Mouse (Mus musculus) naive thymus-derived CD4-positive, alpha-beta T cell, adult 2 months (primary cell): ENCODE results near the gene Pafah1b2.

Experiments
- DNase-seq: peaks from one replicate; pipeline ENCODE4 v3.0.0-alpha.2; 2011; ENCODE audit warnings: low read depth

Pafah1b2 gene

DNA sequence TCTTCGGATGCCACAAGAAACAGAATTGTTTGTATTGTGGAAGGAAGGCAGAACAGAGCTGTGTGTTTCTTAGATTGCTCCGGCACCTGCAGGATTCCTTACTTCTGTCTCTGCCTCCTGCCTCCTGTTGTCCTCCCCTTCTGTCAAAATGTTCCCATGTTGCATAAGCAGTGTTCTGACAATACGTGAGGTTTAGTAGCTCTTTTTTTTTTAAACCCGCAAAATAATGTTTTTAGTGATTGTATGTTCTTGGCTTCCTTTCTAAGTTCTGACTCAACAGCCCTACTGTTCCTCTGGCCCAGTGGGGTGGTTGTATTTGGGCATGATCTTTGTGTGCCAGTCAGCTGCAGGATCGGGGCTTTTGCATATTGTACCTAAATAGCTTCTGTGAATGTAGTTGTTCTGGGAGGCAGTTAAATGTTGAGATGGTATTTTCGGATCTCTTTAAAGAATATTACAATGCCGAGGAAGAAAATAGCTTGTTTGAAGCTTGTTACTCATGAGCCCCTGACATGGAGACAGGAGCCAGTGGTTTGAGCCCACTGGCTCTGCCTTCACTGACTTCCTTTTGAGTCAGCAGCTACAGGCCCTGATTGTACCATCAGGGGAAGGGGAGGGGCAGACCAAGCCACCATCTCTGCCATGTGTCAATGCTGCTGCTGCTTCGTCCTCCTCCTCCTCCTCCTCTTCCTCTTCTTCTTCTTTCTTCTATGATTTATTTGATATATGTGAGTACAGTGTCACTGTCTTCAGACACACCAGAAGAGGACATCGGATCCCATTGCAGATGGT is 13.8 kb upstream of the Pafah1b2 start:
- no peak for DNase-seq

DNA sequence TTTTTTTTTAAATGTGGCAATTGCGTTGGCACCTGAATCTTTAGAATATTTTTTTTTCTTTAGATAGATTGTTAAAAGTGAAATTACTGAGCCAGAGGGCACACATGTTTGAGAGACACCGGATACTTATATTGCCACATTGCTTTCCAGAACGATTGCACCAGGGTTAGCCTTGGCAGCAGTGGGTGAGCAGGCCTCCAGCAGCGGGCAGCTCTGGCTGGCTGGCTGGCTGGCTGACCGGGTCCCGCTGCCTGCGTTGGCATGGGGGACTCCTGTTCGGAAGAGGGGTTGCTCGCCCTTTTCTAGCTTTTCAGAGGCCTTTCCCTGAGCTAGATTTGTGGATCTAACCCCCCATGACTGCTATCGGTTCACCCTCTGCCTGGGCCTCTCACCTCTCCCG is 11.1 kb upstream of the Pafah1b2 start:
- no peak for DNase-seq

GRCm38 (mm10) chr9:46019975-46020374 is 7.5 kb upstream of the Pafah1b2 start:
- DNase-seq, result no peak

DNA sequence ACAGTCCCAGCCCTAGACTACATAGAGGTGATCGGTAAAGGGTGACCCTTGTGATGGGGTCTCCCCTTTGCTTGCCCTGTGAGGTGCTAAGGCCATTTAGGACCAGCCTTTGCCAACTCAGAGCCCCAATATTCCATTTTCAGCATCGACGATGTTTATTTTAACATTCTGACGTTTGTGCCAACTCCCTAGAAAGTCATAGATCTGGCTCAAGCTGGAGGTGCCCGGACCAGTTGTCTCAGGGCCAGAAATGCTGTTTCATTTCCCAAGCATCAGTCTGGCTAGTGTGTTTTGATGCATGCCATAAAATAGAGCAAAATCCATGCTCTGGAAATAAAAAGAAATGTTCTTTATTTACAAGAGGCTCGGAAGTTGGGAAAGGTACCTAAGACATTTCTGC is 5.8 kb upstream of the Pafah1b2 start:
- no peak for DNase-seq

DNA sequence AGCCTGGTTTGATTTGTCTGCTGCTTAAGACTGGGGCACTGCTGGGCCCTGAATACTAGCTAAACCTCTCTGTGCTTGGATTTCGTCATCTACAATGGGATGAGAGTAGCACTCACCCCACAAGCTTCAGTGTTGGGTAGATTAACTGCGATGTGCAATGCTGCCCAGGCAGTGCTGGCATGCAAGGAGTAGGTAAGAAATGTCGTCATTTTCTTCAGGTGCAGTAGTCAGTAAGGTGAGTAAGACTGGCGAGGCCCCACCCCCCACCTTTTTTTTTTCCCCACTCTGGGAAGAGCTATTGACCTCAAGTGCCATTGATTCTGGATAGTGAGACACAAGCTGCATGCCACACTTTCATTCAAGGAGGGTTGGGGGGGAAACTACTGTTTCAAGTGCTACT is 3.9 kb upstream of the Pafah1b2 start:
- DNase-seq, result no peak

- DNase-seq, result no peak
These were observed 3.3 kb upstream of the Pafah1b2 start for GRCm38 (mm10) chr9:46015831-46016230.

DNA sequence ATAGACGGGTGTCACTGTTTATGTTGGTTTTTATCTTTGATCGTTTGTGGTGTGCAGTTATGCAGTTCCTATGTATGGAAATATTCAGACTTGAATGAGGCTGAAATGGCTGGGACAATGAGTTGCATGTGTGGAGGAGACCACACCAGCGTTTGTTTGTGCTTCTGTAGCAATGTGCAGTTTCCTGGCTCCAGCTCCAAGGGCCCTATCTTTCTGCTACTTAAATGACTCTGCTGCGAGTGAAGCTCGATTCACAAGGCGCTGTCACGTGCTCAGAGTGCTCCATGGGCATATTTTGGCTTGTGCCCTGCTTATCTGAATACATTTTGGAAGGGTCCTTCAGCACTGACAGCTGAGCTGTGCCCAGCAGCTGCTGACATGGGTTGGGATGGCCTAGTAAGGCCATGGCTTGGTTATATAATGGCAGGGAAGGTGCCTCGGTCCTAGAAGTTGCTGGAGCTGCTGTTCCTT is 2.6 kb upstream of the Pafah1b2 start:
- peak; percentile 73 for DNase-seq

GRCm38 (mm10) chr9:46014251-46014681 is 1.8 kb upstream of the Pafah1b2 start:
- DNase-seq, result peak; percentile 59

GRCm38 (mm10) chr9:46013616-46014015 is 1.1 kb upstream of the Pafah1b2 start:
- DNase-seq, result no peak

GRCm38 (mm10) chr9:46013009-46013586 is 608 bp upstream of the Pafah1b2 start:
- DNase-seq, result peak; percentile 52

DNA sequence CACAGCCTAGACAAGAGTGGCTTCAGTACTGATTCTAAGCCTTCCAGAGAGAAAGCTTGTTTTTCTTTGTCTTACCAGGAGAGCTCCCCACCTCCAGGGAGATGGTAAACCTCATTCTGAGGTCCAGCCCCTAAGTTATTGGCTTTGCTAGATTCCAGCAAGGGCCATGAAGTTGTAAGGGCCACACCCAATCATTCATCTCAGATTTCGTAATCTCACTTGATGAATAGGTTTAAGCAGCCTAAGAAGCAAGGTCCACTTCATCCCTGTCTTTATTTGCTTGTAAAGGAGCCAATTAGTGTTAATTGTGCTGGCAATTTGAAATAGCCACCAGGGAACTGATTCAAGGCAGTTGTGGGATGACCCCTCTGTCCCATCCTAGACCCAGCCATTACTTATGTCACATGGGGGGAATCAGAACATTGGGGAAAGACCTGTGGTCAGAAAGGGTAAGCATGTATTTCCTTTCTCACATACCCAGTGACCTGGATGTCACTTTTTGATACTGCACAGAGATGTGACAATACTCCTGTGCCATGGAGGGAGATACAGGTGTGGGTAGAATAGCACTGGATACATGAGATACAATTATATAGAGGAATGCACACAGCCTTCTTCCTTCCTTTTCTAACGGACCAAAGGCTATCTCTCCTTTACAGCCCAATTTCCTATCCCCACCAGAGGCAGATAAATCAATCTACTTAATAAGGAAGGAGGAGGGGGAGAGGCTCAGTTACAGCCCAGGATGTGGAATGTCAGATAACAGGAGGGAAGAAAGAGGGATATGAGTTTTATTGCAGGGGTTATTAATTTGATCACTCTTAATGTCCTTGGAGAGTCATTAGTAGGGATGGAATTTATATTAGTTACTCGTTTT is 1.2 kb downstream of the Pafah1b2 start:
- peak; percentile 25 for DNase-seq

GRCm38 (mm10) chr9:46009669-46009983 is 2.9 kb downstream of the Pafah1b2 start:
- DNase-seq, result no peak

DNA sequence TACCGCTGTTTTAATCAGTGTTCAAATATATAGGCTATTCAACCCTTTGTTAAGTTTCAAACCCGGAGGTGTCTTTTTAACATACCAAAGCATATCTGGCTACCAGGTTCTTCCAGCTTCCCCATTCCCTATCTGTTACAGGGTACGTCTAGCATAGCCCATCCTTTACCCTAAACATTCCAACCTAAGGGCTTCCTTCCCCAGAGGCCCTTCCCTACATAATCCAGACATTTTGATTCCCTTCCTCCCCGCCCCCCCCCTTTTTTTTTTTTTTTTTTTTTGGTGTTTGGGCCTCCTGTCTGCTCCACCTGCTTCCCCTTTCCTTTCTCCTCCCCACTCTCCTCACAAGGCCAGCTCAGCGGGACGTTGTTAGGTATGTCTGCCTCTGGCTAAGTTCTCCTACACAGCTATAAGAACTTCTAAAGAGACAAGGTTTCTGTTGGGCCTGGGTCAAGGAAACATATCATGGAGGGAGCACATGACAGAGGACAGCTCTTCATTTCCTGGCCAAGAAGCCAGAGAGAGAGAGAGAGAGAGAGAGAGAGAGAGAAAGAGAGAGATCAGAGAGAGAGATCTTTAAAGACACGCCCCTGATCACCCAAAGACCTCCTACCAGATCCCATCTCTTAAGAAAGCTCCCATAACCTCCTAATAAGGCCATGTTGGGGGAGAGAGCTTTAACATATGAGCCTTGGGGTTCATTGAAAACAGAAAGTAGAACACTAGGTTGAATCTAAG is 3.4 kb downstream of the Pafah1b2 start:
- DNase-seq, result no peak

- DNase-seq, result no peak
These were observed 6.3 kb downstream of the Pafah1b2 start for GRCm38 (mm10) chr9:46006224-46006623.

DNA sequence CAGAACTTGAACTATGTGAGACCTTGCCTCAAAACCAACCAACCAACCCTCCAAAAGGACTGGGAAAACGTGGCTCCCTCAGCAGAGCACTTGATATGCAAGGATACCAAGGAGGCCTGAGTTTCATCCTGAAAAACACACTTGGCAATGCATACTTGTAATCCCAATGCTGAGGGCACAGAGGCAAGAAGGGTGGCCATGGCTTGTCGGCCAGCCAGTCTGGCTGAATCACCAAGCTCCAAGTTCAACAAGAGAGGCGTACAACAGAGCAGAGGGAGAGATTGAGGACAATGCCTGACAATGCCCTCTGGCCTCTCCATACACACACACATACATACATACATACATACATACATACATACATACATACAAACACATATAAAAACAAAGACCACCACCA is 8.0 kb downstream of the Pafah1b2 start:
- DNase-seq, result no peak

DNA sequence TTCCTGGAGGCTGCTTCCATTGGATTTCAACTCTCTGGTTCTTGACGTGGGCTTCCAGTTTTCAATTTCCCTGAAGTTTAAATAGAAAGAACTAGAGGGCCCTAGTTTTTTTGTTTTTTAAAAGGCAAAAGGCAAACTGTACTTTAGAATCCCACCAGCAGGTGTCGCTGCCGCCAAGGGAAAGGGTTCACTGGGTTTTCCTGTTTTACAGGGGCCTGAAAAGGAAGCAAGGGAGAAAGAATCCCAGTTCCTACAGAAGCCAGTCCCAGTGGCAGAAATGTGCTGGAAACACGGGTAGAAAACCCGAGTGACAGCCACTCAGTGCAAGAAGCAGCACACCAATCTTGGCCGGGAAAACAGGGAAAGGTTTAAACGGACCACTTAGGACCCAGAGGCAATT is 8.8 kb downstream of the Pafah1b2 start:
- peak; percentile 83 for DNase-seq

DNA sequence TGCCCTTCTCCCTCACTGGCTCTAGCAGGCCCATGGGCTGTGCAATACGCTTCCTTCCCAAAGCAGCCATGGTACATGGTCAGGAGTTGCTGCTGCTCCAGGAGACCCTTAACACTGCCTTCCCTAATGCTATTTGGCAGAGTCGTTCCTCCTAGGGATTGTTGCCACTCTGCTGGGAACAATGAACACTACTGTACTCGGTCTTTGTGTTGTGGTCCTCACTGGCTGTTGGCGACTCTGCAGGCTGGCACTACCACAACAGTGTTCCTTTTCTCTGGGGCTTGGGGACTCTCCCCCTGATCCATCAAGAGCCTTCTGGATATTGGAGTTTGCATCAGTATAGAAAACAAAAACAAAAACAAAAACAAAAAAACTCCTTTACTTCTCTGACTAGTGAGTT is 13.5 kb downstream of the Pafah1b2 start:
- no peak for DNase-seq

GRCm38 (mm10) chr9:45985229-45985567 is 27.3 kb downstream of the Pafah1b2 start:
- no peak for DNase-seq

GRCm38 (mm10) chr9:45984409-45985228 is 27.9 kb downstream of the Pafah1b2 start:
- peak; percentile 91 for DNase-seq

DNA sequence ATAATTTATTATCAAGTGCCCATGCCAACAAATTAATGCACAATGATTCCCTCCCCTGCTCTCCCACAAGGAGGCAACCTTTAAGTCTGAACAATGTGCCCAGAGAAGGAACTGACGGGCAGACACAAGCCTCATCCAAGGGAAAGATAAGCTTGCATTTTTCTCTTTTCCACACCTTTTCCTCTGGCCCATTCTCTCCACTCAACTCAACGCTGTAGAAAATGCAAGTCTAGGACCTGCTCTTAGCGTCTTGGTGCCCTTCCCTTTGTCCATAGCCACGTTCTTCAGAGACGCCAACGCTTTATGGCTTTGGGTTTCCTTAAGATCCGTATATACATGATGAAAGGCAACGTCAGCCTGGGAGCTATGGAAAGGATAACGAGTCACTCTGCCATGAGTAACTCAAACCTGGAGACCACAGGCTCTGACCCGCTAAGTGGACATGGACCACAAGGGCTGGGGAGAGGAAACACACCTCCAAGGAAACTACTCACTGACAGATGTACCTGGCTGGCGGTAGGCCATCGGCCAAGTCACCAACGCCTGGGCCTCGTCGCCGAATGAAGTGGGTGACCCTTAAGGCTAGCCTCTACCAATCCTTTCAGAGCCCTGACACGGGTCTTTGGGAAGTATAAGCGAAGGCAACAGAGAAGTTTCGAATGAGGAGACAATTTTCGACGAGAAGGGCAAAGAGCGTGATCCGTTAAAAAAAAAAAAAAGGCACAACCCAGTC is 28.6 kb downstream of the Pafah1b2 start:
- DNase-seq, result peak; percentile 55

DNA sequence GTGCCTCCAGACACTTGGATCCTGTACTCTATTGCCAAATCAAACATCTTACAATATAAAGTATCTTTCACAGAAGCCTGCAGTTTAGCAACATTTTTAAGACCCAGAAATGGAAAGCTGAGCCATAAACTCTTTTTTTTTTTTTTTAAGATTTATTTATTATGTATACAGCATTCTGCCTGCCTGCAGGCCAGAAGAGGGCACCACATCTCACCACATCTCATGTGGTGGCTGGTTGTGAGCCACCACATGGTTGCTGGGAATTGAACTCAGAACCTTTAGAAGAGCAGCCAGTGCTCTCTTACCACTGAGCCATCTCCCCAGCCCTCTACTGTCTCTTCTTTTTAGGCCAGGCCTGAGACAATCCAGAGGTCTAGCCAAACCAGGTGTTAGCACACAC is 31.2 kb downstream of the Pafah1b2 start:
- DNase-seq, result peak; percentile 54
